Mouse (Mus musculus): ENCODE measurements at regions not wholly inside any gene's neighbourhood (a gene's known extent, or its start where the extent isn't known, plus 50 kb on each side); places are given as distances from the start of the nearest gene placed in this dataset.
A peak's percentile ranks its signal among the peaks of the same experiment; 100 is the strongest.

DNA sequence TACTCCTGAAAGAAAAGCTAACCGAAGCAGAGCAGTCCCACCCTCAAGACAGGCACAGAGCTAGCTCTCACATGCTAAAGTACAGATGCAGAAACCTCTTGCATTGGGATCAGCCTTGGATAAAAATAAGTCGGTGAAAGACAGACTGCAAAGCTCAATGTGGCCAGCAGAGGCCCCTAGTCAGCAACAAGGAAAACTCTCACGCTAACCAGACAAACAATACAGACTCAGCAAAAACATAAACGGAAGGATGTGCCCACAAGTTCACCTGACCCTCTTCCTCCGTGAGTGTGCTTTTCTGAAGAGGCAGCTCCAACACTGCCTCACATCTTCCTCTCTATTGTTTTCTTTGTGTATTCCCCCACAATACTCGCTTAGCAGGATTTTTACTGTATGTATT is 77.8 kb downstream of the Rpia start:
- WGBS, result 14% methylated on average over 6 of the region's 6 CpGs
- Histone ChIP-seq H3K9ac (replicated peaks; ENCODE audit: low read length) (no peak overlapping the region), H3K36me3 (ENCODE audit: insufficient read depth, low read length) (no peaks in the 10 kb centered on the region), H3K4me3 (ENCODE audit: low read length) (no peak overlapping the region), H3K4me2 (replicated peaks; ENCODE audit: low read depth, low read length) (peak overlapping the region; percentile 41; the same call in 1 of the 2 replicates), H3K9me3 (ENCODE audit: low read length) (no peaks in the 10 kb centered on the region), H3K27ac (ENCODE audit: low read length) (no peak overlapping the region), H3K27me3 (ENCODE audit: insufficient read depth, low read length) (no peaks in the 10 kb centered on the region), H3K4me1 (ENCODE audit: insufficient read depth, low read length) (0 out of 2 replicates have a peak, but pooled peaks cover 3% of the 10 kb centered on the region)
- ATAC-seq (ENCODE audit: low FRiP score, low TSS enrichment), result peak; percentile 24; the same call in 1 of the 2 replicates

DNA sequence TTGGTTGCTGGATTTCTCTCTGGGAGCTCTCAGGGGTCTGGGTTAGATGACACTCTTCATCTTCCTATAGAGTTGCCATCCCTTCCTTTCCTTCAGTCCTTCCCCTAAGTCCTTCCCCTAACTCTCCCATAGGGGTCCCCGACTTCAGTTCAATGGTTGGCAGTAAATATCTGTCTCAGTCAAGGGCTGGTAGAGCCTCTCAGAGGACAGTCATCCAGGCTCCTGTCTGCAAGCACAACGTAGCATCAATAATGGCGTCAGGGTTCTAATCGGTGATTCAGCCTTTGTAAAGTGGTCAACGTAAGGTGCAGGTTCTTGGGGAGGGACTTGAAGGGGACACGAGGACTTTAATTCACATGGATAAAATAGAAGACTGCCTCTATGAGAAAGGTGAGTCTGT is 78.4 kb downstream of the Rpia start:
- 83% methylated on average over 6 of the region's 6 CpGs for WGBS
- no peak overlapping the region for H3K27ac ChIP-seq (ENCODE audit: low read length)
- H3K4me3 ChIP-seq (ENCODE audit: low read length), result no peak overlapping the region
- H3K9me3 ChIP-seq (ENCODE audit: low read length), result no peaks in the 10 kb centered on the region
- H3K9ac ChIP-seq (replicated peaks; ENCODE audit: low read length), result no peak overlapping the region
- H3K36me3 ChIP-seq (ENCODE audit: insufficient read depth, low read length), result no peaks in the 10 kb centered on the region
- 0 out of 2 replicates have a peak, but pooled peaks cover 3% of the 10 kb centered on the region for H3K4me1 ChIP-seq (ENCODE audit: insufficient read depth, low read length)
- no peaks in the 10 kb centered on the region for H3K27me3 ChIP-seq (ENCODE audit: insufficient read depth, low read length)
- no peak overlapping the region for H3K4me2 ChIP-seq (replicated peaks; ENCODE audit: low read depth, low read length)
- ATAC-seq (ENCODE audit: low FRiP score, low TSS enrichment), result no peak

DNA sequence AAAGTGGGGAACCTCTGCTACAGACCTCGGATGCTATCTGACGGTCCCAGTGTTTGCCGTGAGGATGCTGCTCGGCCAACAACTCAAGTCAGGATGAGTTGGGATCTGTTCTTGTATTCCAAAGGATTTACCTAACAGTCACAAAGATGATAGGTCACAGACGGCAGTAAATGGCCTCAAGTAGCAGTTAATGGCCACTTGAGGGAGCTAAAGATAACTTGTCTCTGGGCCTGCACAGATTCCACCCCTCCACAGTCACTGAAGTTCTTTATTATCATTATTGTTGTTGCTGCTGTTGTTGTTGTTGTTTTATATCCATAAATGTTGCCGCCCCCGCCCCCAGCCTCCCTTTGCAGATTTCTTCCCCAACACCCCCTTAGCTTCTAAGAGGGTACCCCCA is 78.9 kb downstream of the Rpia start:
- no peaks in the 10 kb centered on the region for H3K27me3 ChIP-seq (ENCODE audit: insufficient read depth, low read length)
- no peak overlapping the region for H3K9ac ChIP-seq (replicated peaks; ENCODE audit: low read length)
- H3K4me1 ChIP-seq (ENCODE audit: insufficient read depth, low read length), result 0 out of 2 replicates have a peak, but pooled peaks cover 3% of the 10 kb centered on the region
- H3K4me3 ChIP-seq (ENCODE audit: low read length), result no peak overlapping the region
- H3K27ac ChIP-seq (ENCODE audit: low read length), result no peak overlapping the region
- ATAC-seq (ENCODE audit: low FRiP score, low TSS enrichment), result no peak
- no peaks in the 10 kb centered on the region for H3K9me3 ChIP-seq (ENCODE audit: low read length)
- H3K36me3 ChIP-seq (ENCODE audit: insufficient read depth, low read length), result no peaks in the 10 kb centered on the region
- 40% methylated on average over 7 of the region's 7 CpGs for WGBS
- no peak overlapping the region for H3K4me2 ChIP-seq (replicated peaks; ENCODE audit: low read depth, low read length)

DNA sequence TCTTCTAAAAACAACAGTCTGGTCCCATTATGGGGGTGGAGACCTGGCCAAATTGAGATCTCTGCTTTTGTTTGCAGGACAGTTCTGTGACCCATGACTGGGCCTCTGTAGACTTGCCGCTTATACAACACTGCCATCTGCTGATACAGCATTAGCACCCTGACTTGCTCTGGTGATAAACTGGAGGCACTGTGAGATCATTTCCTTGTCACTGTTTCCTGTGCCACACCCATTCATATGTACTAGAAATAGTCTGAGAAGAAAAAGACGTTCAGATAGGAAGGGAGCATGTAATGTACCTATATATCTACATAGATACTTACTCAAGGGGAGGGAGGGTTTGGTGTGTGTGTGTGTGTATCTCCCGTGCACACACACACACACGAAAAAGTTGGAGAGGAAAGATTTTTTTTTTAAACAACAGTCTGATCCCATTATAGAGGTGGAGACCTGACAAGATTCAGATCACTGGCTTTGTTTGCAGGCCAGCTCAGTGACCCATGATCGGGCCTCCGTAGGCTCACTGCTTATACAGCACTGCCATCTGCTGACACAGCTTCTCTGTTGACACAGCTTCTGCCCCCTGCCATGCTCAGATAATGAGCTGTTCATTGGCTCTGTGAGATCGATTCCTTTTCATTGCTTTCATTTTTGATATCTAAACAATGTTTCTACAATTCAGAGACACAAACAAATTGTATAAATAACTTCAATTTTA is 82.5 kb downstream of the Rpia start:
- 0 out of 2 replicates have a peak, but pooled peaks cover 3% of the 10 kb centered on the region for H3K4me1 ChIP-seq (ENCODE audit: insufficient read depth, low read length)
- H3K9ac ChIP-seq (replicated peaks; ENCODE audit: low read length), result no peak overlapping the region
- no peaks in the 10 kb centered on the region for H3K27me3 ChIP-seq (ENCODE audit: insufficient read depth, low read length)
- no peaks in the 10 kb centered on the region for H3K36me3 ChIP-seq (ENCODE audit: insufficient read depth, low read length)
- 0 out of 2 replicates have a peak overlapping the region, but pooled peaks have one; percentile 13 for H3K4me3 ChIP-seq (ENCODE audit: low read length)
- WGBS, result 7% methylated on average over 7 of the region's 7 CpGs
- H3K4me2 ChIP-seq (replicated peaks; ENCODE audit: low read depth, low read length), result peak overlapping the region; percentile 32
- H3K27ac ChIP-seq (ENCODE audit: low read length), result no peak overlapping the region
- peak; percentile 90 for ATAC-seq (ENCODE audit: low FRiP score, low TSS enrichment)
- H3K9me3 ChIP-seq (ENCODE audit: low read length), result no peaks in the 10 kb centered on the region

DNA sequence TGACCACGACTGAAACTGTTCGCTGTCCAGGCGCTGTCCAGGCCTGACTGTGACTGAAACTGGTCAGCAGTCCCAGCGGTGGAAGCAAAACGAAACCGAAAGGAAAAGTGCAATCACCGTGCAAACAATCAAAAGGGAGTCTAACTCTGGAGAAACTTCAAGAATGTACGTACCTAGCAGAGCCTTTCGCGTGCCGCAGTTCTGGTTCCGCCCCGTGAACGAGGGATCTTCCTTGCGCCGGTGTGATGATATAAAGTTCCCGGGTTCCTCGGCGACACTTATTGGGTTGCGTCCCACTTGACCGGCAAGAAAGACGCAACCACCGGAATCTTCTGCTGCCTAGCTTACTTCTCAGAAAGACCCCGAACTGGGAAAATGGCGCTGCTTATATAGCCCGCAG is 96.4 kb downstream of the Rpia start:
- no peak overlapping the region for H3K4me2 ChIP-seq (replicated peaks; ENCODE audit: low read depth, low read length)
- no peaks in the 10 kb centered on the region for H3K4me1 ChIP-seq (ENCODE audit: insufficient read depth, low read length)
- no peaks in the 10 kb centered on the region for H3K27me3 ChIP-seq (ENCODE audit: insufficient read depth, low read length)
- ATAC-seq (ENCODE audit: low FRiP score, low TSS enrichment), result no peak
- WGBS, result 95% methylated on average over 26 of the region's 26 CpGs
- no peak overlapping the region for H3K9ac ChIP-seq (replicated peaks; ENCODE audit: low read length)
- H3K9me3 ChIP-seq (ENCODE audit: low read length), result 0 out of 2 replicates have a peak, but pooled peaks cover 3% of the 10 kb centered on the region
- no peak overlapping the region for H3K27ac ChIP-seq (ENCODE audit: low read length)
- H3K36me3 ChIP-seq (ENCODE audit: insufficient read depth, low read length), result no peaks in the 10 kb centered on the region
- no peak overlapping the region for H3K4me3 ChIP-seq (ENCODE audit: low read length)

Measured in kidney, embryonic 16.5 days (tissue).